Mouse (Mus musculus): Measurements from ENCODE around the gene Stx1a. TPM values are rescaled to one million over a fixed set of nuclear protein-coding genes. Genes with fewer than 3 reads are reported as not detected.
A peak's percentile ranks its signal among the peaks of the same experiment; 100 is the strongest.

Stx1a gene
- polyA plus RNA-seq, 1 experiment: 4.4 TPM

DNA sequence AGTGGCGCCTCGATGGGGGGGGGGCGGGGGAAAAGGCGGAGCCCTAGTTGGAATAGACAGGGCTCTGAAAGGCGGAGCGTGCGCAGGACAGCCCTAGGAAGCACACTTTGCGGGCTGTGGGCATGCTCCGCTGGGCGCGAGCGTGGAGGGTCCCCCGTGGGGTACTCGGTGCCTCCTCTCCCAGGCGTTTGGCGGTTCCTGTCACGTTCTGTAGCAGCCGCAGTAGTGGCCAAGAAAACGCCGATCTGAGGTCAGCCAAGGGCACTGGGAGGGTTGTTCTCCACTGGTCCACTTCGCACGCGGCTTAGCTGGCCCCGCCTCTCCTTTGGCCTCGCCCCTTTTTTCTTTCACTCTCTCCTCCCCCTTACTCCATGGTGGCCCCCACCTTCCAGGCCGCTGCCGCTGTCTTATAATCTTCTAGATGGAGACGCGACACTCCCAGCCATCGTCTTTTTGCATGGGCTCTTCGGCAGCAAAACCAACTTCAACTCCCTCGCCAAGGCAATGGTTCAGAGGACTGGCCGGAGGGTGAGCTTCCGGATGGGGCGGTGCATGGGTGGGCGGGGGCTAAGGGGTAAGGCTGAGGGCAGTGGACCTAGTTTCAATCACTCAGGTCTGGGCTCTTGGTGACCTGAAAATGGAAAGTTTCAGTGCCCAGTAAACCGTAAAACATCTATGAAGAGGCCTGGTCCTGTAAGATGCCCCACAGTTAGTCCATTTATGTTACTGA, 13.5 kb upstream of the Stx1a start:
- Histone ChIP-seq H3K79me2 (ENCODE audit: control insufficient read depth, insufficient read depth) (no peaks in the 10 kb centered on the region), H3K27me3 (ENCODE audit: control insufficient read depth, insufficient read depth, insufficient read length) (no peaks in the 10 kb centered on the region), H3ac (ENCODE audit: control insufficient read depth, insufficient read length) (peak overlapping the region; percentile 34), H3K36me3 (ENCODE audit: control insufficient read depth, insufficient read depth) (no peaks in the 10 kb centered on the region), H3K4me3 (peak overlapping the region; percentile 69), H3K4me2 (ENCODE audit: low read depth) (peak overlapping the region; percentile 99)
- peak; percentile 17 for TF ChIP-seq POLR2AphosphoS2 (IDR thresholded peaks at IDR 0.05; ENCODE audit: insufficient read length, low read depth)
- no peak for TF ChIP-seq E2F4 (IDR thresholded peaks at IDR 0.05; ENCODE audit: insufficient read depth)
- no peak for TF ChIP-seq TCF12 (IDR thresholded peaks at IDR 0.05; ENCODE audit: insufficient read depth, poor library complexity, severe bottlenecking)
- TF ChIP-seq POLR2A (IDR thresholded peaks at IDR 0.05; ENCODE audit: insufficient read length, low read depth): peak; percentile 59
- TF ChIP-seq MYOD1 (IDR thresholded peaks at IDR 0.05; ENCODE audit: control insufficient read depth in 1 of 3, insufficient read length in 2 of 3, low read depth in 2 of 3): no peak
- TF ChIP-seq MYOG (IDR thresholded peaks at IDR 0.05; ENCODE audit: control insufficient read depth in 1 of 3, insufficient read depth in 1 of 3, insufficient read length in 2 of 3, low read depth in 2 of 3): no peak

DNA sequence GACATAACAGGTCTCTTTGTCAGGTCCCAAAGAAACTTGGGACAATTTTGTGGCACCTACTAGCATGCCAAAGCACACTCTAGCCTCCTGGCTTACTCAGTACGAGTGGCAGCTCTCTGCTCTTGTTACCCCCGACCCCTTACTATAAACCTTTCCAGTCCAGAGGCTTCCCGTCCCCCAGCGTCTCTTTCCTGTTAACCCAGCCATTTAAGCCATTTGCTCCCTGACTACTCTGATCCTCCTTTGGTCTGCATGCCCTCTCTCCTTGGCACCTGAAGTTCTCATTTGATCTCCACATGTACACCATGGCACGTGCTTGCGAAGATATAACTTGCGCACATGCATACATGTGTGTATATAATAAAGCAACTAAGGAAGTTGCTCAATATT, 13.0 kb upstream of the Stx1a start:
- Histone ChIP-seq H3K4me3 (peak overlapping the region; percentile 69), H3K79me2 (ENCODE audit: control insufficient read depth, insufficient read depth) (no peaks in the 10 kb centered on the region), H3K27me3 (ENCODE audit: control insufficient read depth, insufficient read depth, insufficient read length) (no peaks in the 10 kb centered on the region), H3K4me2 (ENCODE audit: low read depth) (peak overlapping the region; percentile 99), H3ac (ENCODE audit: control insufficient read depth, insufficient read length) (peak overlapping the region; percentile 34), H3K36me3 (ENCODE audit: control insufficient read depth, insufficient read depth) (no peaks in the 10 kb centered on the region)
- TF ChIP-seq MYOD1 (IDR thresholded peaks at IDR 0.05; ENCODE audit: control insufficient read depth in 1 of 3, insufficient read length in 2 of 3, low read depth in 2 of 3) (no peak), CEBPB (IDR thresholded peaks at IDR 0.05; ENCODE audit: insufficient read depth, poor library complexity, severe bottlenecking) (no peak), E2F4 (IDR thresholded peaks at IDR 0.05; ENCODE audit: insufficient read depth) (no peak), POLR2AphosphoS2 (IDR thresholded peaks at IDR 0.05; ENCODE audit: insufficient read length, low read depth) (no peak), SRF (IDR thresholded peaks at IDR 0.05; ENCODE audit: control insufficient read depth, insufficient read length, low read depth) (no peak), TCF3 (IDR thresholded peaks at IDR 0.05; ENCODE audit: insufficient read length, low read depth) (no peak), REST (IDR thresholded peaks at IDR 0.05; ENCODE audit: insufficient read depth, insufficient read length) (no peak), POLR2A (IDR thresholded peaks at IDR 0.05; ENCODE audit: insufficient read length, low read depth) (no peak), USF1 (IDR thresholded peaks at IDR 0.05; ENCODE audit: low read depth) (no peak), MAX (IDR thresholded peaks at IDR 0.05; ENCODE audit: low read depth) (no peak), MYOG (IDR thresholded peaks at IDR 0.05; ENCODE audit: control insufficient read depth in 1 of 3, insufficient read depth in 1 of 3, insufficient read length in 2 of 3, low read depth in 2 of 3) (no peak), TCF12 (IDR thresholded peaks at IDR 0.05; ENCODE audit: insufficient read depth, poor library complexity, severe bottlenecking) (no peak)

DNA sequence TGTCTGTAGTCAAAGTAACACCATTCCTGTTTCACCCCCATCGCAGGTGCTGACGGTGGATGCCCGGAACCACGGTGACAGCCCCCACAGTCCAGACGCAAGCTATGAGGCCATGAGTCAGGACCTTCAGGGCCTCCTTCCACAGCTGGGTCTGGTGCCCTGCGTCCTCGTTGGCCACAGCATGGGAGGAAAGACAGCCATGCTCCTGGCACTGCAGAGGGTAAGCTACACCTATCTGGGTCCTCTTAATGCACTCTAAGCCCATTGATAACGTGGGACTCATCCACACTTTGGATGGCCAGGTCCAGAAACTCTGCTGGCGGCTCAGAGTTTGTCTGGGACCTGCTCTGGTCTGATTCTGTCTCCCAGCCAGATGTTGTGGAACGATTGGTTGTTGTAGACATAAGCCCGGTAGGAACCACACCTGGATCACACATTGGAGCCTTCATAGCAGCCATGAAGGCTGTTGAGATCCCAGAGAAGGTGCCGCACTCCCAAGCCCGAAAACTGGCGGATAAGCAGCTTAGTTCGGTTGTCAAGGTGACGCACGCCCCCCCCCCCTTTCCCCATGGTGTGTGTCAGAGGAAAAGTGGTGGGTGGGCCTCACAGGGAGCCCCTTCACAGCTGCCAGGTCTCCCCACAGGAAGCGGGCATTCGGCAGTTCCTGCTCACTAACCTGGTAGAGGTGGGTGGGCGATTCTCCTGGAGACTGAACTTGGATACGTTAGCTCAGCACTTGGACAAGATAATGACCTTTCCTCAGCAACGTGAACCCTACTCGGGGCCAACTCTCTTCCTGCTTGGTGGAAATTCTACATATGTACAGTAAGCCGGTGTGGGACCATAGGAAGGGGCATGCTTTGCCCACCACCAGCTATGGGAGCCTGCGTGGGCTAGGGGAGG, 12.2 kb upstream of the Stx1a start:
- Histone ChIP-seq H3ac (ENCODE audit: control insufficient read depth, insufficient read length) (no peak overlapping the region), H3K4me3 (peak overlapping the region; percentile 69), H3K27me3 (ENCODE audit: control insufficient read depth, insufficient read depth, insufficient read length) (no peaks in the 10 kb centered on the region), H3K4me2 (ENCODE audit: low read depth) (no peak overlapping the region), H3K36me3 (ENCODE audit: control insufficient read depth, insufficient read depth) (no peaks in the 10 kb centered on the region), H3K79me2 (ENCODE audit: control insufficient read depth, insufficient read depth) (no peaks in the 10 kb centered on the region)
- TF ChIP-seq SRF (IDR thresholded peaks at IDR 0.05; ENCODE audit: control insufficient read depth, insufficient read length, low read depth): no peak
- TF ChIP-seq USF1 (IDR thresholded peaks at IDR 0.05; ENCODE audit: low read depth): no peak
- TF ChIP-seq MYOD1 (IDR thresholded peaks at IDR 0.05; ENCODE audit: control insufficient read depth in 1 of 3, insufficient read length in 2 of 3, low read depth in 2 of 3): no peak
- TF ChIP-seq TCF3 (IDR thresholded peaks at IDR 0.05; ENCODE audit: insufficient read length, low read depth): no peak
- no peak for TF ChIP-seq MYOG (IDR thresholded peaks at IDR 0.05; ENCODE audit: control insufficient read depth in 1 of 3, insufficient read depth in 1 of 3, insufficient read length in 2 of 3, low read depth in 2 of 3)
- no peak for TF ChIP-seq CEBPB (IDR thresholded peaks at IDR 0.05; ENCODE audit: insufficient read depth, poor library complexity, severe bottlenecking)
- no peak for TF ChIP-seq REST (IDR thresholded peaks at IDR 0.05; ENCODE audit: insufficient read depth, insufficient read length)
- no peak for TF ChIP-seq E2F4 (IDR thresholded peaks at IDR 0.05; ENCODE audit: insufficient read depth)
- TF ChIP-seq POLR2A (IDR thresholded peaks at IDR 0.05; ENCODE audit: insufficient read length, low read depth): no peak
- no peak for TF ChIP-seq TCF12 (IDR thresholded peaks at IDR 0.05; ENCODE audit: insufficient read depth, poor library complexity, severe bottlenecking)
- no peak for TF ChIP-seq MAX (IDR thresholded peaks at IDR 0.05; ENCODE audit: low read depth)

DNA sequence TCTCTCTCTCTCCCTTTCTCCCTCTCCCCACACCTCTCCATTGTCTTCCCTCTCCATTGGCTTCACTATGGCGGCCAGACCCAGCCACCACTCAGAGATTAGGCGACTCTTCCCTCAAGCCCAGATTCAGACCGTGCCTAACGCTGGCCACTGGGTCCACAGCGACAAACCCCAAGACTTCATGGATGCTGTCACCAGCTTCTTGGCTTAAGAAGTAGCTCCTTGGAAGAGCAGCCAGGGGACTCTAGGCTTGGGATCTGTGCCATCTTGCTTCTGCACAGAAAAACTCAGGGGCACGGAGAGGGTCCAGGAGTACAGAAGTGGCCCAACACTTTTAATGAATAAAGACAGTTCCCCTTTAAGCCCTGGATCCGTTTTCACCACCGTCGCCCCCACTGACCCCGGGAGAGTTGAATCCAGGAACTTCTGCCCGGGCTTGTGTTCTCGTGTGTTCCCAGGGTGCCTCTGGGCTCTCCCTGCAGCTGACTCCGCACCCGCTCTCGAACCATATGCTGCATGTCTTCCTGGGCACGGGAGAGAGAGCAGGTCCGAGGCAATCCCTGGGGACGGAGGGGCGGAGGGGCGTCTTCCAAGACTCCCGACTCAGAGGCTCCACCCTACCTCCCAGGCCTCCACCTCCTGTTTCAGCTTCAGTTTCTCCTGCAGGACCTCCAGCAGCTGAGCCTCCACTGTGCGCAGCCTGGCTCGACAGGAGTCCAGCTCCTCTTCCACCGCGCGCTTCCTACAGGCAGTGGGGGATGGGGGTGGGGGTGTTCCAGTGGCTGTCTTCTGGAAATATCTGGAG, 11.3 kb upstream of the Stx1a start:
- no peaks in the 10 kb centered on the region for H3K27me3 ChIP-seq (ENCODE audit: control insufficient read depth, insufficient read depth, insufficient read length)
- H3K36me3 ChIP-seq (ENCODE audit: control insufficient read depth, insufficient read depth): no peaks in the 10 kb centered on the region
- no peaks in the 10 kb centered on the region for H3K79me2 ChIP-seq (ENCODE audit: control insufficient read depth, insufficient read depth)
- H3K4me2 ChIP-seq (ENCODE audit: low read depth): no peak overlapping the region
- no peak overlapping the region for H3ac ChIP-seq (ENCODE audit: control insufficient read depth, insufficient read length)
- TF ChIP-seq MYOG (IDR thresholded peaks at IDR 0.05; ENCODE audit: control insufficient read depth in 1 of 3, insufficient read depth in 1 of 3, insufficient read length in 2 of 3, low read depth in 2 of 3): no peak
- no peak for TF ChIP-seq MYOD1 (IDR thresholded peaks at IDR 0.05; ENCODE audit: control insufficient read depth in 1 of 3, insufficient read length in 2 of 3, low read depth in 2 of 3)
- TF ChIP-seq TCF3 (IDR thresholded peaks at IDR 0.05; ENCODE audit: insufficient read length, low read depth): no peak
- no peak for TF ChIP-seq E2F4 (IDR thresholded peaks at IDR 0.05; ENCODE audit: insufficient read depth)
- TF ChIP-seq POLR2AphosphoS2 (IDR thresholded peaks at IDR 0.05; ENCODE audit: insufficient read length, low read depth): no peak
- TF ChIP-seq TCF12 (IDR thresholded peaks at IDR 0.05; ENCODE audit: insufficient read depth, poor library complexity, severe bottlenecking): no peak
- TF ChIP-seq MAX (IDR thresholded peaks at IDR 0.05; ENCODE audit: low read depth): no peak
- TF ChIP-seq CEBPB (IDR thresholded peaks at IDR 0.05; ENCODE audit: insufficient read depth, poor library complexity, severe bottlenecking): no peak
- no peak for TF ChIP-seq SRF (IDR thresholded peaks at IDR 0.05; ENCODE audit: control insufficient read depth, insufficient read length, low read depth)
- no peak for TF ChIP-seq REST (IDR thresholded peaks at IDR 0.05; ENCODE audit: insufficient read depth, insufficient read length)
- no peak for TF ChIP-seq POLR2A (IDR thresholded peaks at IDR 0.05; ENCODE audit: insufficient read length, low read depth)
- TF ChIP-seq USF1 (IDR thresholded peaks at IDR 0.05; ENCODE audit: low read depth): no peak
- H3K4me3 ChIP-seq: no peak overlapping the region
